Mouse (Mus musculus) stomach, postnatal 0 days (tissue): ENCODE data around the gene Kif5c. TPM values are rescaled to one million over a fixed set of nuclear protein-coding genes. Genes with fewer than 3 reads are reported as not detected.

Source experiments
- ATAC-seq: fragments of 200-750 bp; cut with Nextera tagmentation; 2 replicates; pipeline ENCODE4 v1.8.0; 2017; ENCODE audit not compliant: low FRiP score, low TSS enrichment
- DNase-seq: peaks from one replicate; pipeline ENCODE4 v3.0.0-alpha.2; 2016; ENCODE audit warnings: low spot score
- H3K27ac ChIP-seq: fragments of 300-500 bp; sonication (generic); replicated peaks from 2 replicates; pipeline ENCODE4 v1.5.1; 2014; ENCODE audit warnings: mild to moderate bottlenecking, control low read depth
- H3K27me3 ChIP-seq: fragments of 300-500 bp; sonication (generic); 2 replicates; pipeline ENCODE4 v1.6.1; 2014; ENCODE audit warnings: low read length; ENCODE audit not compliant: control insufficient read depth, insufficient read depth
- H3K36me3 ChIP-seq: fragments of 300-500 bp; sonication (generic); 2 replicates; pipeline ENCODE4 v1.6.1; 2014; ENCODE audit warnings: low read length, mixed read lengths; ENCODE audit not compliant: control insufficient read depth, insufficient read depth
- H3K4me1 ChIP-seq: fragments of 300-500 bp; sonication (generic); replicated peaks from 2 replicates; pipeline ENCODE4 v1.6.1; 2014; ENCODE audit warnings: antibody characterized with exemption; ENCODE audit not compliant: control insufficient read depth, insufficient read depth
- H3K4me2 ChIP-seq: fragments of 300-500 bp; sonication (generic); replicated peaks from 2 replicates; pipeline ENCODE4 v1.6.1; 2014; ENCODE audit warnings: low read depth, mild to moderate bottlenecking, control low read depth, moderate library complexity
- H3K4me3 ChIP-seq: fragments of 300-500 bp; sonication (generic); 2 replicates; pipeline ENCODE4 v1.5.1; 2014; ENCODE audit warnings: low read depth, low read length, control low read depth
- H3K9ac ChIP-seq: fragments of 300-500 bp; sonication (generic); 2 replicates; pipeline ENCODE4 v1.6.1; 2014; ENCODE audit warnings: mild to moderate bottlenecking, low read length, control low read depth, mixed read lengths
- H3K9me3 ChIP-seq: fragments of 300-500 bp; sonication (generic); 2 replicates; pipeline ENCODE4 v1.6.1; 2016; ENCODE audit warnings: low read length; ENCODE audit not compliant: control insufficient read depth
- CTCF ChIP-seq: IDR thresholded peaks from 2 replicates; pipeline ENCODE4 v1.5.1; 2016; ENCODE audit warnings: antibody characterized with exemption, low read depth, mild to moderate bottlenecking, moderate library complexity
- EP300 ChIP-seq: optimal IDR thresholded peaks from 2 replicates; pipeline ENCODE3; 2016; ENCODE audit warnings: antibody characterized with exemption
- WGBS: fragments of 180-500 bp; shearing (Covaris S2); extraction: QIAGEN DNeasy Blood & Tissue Kit; methylation state at CpG from one replicate; pipeline ENCODE4 v1.1.7; 2014; 5-methylcytosine and 5-hydroxymethylcytosine counted together
- polyA plus RNA-seq: library from polyadenylated mRNA; unstranded; fragments of >200 nt; fragmentation: Nextera tagmentation; extraction: Ambion mirVana; gene quantifications from 2 replicates; pipeline ENCODE4 v1.2.1, GENCODE M21; 2015

Gene Kif5c
- polyA plus RNA-seq, 1 experiment from 2014 or later, result 2.8 TPM

DNA sequence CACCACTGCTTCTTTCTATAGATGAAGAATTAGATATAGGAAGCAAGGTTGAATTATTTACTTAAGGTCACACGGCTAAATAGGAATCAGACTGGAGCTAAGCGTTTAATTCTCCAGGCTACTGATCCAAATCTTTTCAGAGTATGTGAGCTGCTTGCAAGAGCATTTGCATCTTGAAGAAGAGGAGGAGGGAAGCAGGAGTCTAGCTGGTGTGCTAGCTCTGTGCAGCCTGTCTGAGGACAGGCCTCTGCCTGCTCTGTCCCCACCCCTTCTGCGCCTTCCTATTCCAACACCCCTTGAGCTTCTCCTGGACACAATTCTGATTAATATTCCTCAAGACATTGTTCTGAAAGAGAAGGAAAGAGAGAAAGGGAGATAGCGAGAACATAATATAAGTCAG, 123.8 kb downstream of the Kif5c start:
- TF ChIP-seq EP300, result no peak
- Histone ChIP-seq H3K4me1 (peaks cover 11% of the 10 kb centered on the region), H3K9me3 (no peaks in the 10 kb centered on the region), H3K4me2 (no peak overlapping the region), H3K27ac (no peak overlapping the region), H3K4me3 (no peak overlapping the region), H3K36me3 (no peaks in the 10 kb centered on the region), H3K9ac (no peak overlapping the region), H3K27me3 (no peaks in the 10 kb centered on the region)
- no peak for DNase-seq
- WGBS, result 53% methylated on average over 4 of the region's 4 CpGs
- no peak for ATAC-seq

DNA sequence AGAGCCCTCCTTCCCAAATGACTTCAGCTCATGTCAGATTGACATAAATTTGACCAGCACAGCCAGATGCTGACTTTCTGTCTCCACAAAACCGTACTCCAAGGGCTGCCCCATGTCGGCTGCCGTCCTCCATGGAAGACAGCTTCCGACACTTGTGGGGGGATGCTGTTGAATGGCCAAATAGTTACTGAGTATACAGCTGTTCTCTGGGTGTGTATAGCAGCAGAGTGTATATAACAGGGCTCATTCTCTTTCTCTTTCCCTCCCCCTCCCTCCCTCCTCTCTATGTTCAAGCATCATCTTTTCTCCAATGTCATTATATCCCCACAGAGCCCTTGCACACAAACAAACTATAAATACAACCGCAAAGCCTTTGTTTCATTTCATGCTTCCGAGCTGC, 124.7 kb downstream of the Kif5c start:
- Histone ChIP-seq H3K27ac (0 out of 2 replicates have a peak overlapping the region, but pooled peaks have one; percentile 18), H3K4me1 (peaks cover 11% of the 10 kb centered on the region), H3K36me3 (no peaks in the 10 kb centered on the region), H3K9ac (no peak overlapping the region), H3K4me2 (peak overlapping the region; percentile 45), H3K9me3 (no peaks in the 10 kb centered on the region), H3K27me3 (no peaks in the 10 kb centered on the region), H3K4me3 (peak overlapping the region; percentile 8; the same call in 1 of the 2 replicates)
- ATAC-seq, result no peak
- TF ChIP-seq CTCF, result no peak
- TF ChIP-seq EP300, result no peak
- WGBS, result 41% methylated on average over 6 of the region's 6 CpGs
- DNase-seq, result no peak

DNA sequence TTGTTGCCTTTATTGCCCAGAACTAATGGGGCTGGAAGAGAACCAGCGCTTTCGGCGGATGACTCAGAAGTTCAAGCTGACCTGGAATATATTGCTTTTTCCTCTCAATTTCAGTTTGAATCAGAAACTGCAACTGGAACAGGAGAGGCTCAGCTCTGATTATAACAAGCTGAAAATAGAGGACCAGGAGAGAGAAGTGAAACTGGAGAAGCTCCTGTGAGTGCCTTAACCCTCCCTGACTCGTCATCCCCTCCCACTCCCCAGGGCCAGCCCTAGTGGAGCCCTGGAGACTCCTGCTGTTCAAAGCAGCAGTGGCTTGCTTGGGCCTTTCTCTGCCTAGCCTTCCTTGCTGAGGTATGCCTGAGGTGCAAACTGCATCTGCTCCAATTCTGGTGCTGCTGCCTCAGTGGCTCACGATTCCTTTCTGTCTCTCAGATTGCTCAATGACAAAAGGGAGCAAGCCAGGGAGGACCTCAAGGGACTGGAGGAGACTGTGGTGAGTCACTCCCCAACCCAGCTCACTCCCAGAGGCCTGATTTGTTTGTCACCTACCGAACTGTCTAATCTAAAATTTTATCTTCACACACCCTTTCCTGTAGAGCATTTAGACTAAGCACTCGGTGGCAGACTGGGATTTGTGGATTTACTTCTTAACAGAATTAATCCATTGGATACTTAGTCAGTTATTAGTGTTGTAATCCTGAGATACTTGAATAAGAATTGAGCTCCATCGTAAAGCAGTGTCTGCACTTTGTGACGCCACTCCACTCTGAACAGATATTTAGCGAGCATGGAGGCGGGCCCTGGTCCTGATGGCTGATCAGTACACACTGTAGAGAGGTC, 125.4 kb downstream of the Kif5c start:
- no peak overlapping the region for H3K9ac ChIP-seq
- no peaks in the 10 kb centered on the region for H3K9me3 ChIP-seq
- 29% methylated on average over 11 of the region's 11 CpGs for WGBS
- 0 out of 2 replicates have a peak overlapping the region, but pooled peaks have one; percentile 41 for H3K27ac ChIP-seq
- TF ChIP-seq CTCF (peak; percentile 19; the same call in 1 of the 2 replicates), EP300 (no peak)
- ATAC-seq (peak; percentile 74), DNase-seq (no peak)
- H3K36me3 ChIP-seq, result no peaks in the 10 kb centered on the region
- H3K27me3 ChIP-seq, result no peaks in the 10 kb centered on the region
- H3K4me2 ChIP-seq, result peak overlapping the region; percentile 45
- H3K4me3 ChIP-seq, result peak overlapping the region; percentile 8; the same call in 1 of the 2 replicates
- peaks cover 11% of the 10 kb centered on the region for H3K4me1 ChIP-seq

DNA sequence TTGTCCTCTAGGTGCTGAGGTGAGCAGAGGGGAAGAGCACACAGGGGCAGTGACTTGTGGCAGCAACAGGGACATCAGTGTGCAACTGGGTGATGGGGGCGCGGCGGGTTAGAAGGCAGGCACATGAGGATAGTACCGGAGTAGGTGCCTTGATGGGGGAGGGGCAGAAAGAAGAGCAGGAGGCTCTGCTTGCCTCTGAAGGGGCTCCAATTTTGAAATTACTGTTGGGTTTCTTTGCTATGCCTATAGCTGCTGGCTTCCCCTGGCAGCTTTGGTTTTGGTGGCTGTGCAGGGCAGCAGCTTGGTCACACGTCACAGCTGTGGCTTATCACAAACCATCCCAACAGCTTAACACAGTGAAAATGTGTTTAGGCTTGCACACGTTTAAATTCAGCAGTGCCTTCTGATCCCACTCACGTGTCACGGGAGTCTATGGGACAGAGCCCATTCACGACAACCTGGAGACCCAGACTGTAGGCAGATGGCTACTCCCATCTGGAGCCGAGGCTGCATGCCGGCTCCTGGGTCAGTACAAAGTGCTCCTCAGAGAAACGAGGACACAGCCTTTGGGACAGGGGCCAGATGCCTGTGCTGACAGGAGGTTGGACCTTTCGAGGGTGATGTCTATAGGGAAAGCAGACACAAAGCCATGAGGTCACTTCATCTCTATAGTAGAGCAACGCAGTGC, 126.1 kb downstream of the Kif5c start:
- DNase-seq, result no peak
- TF ChIP-seq EP300, result no peak
- no peak for TF ChIP-seq CTCF
- no peak for ATAC-seq
- Histone ChIP-seq H3K9ac (no peak overlapping the region), H3K4me1 (peaks cover 11% of the 10 kb centered on the region), H3K27ac (no peak overlapping the region), H3K4me2 (no peak overlapping the region), H3K27me3 (no peaks in the 10 kb centered on the region), H3K9me3 (no peaks in the 10 kb centered on the region), H3K4me3 (no peak overlapping the region), H3K36me3 (no peaks in the 10 kb centered on the region)
- WGBS, result 56% methylated on average over 14 of the region's 14 CpGs

DNA sequence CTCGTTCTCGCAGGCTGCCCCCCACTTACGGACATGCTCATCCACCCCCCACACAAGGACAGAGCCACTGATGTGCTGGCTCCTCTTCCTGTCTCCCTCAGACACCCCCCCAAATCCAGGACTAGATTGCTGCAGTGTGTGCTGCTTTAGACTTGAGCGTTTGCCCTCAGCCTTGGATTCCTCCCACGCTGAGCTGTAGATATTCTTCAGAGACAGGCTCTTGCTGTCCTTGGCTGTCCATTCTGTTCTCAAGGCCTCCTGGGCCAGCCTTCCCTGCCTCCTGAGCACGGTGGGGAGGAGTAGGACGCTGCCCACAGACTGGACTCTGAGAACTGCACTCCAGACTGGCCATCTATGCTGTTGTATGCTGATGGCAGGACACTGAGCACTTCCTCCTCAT, 127.8 kb downstream of the Kif5c start:
- Histone ChIP-seq H3K27me3 (no peaks in the 10 kb centered on the region), H3K36me3 (no peaks in the 10 kb centered on the region), H3K4me2 (no peak overlapping the region), H3K4me3 (no peak overlapping the region), H3K4me1 (peaks cover 11% of the 10 kb centered on the region), H3K9me3 (no peaks in the 10 kb centered on the region), H3K27ac (no peak overlapping the region), H3K9ac (no peak overlapping the region)
- TF ChIP-seq EP300 (no peak), CTCF (no peak)
- 82% methylated on average over 7 of the region's 7 CpGs for WGBS
- DNase-seq (no peak), ATAC-seq (no peak)

DNA sequence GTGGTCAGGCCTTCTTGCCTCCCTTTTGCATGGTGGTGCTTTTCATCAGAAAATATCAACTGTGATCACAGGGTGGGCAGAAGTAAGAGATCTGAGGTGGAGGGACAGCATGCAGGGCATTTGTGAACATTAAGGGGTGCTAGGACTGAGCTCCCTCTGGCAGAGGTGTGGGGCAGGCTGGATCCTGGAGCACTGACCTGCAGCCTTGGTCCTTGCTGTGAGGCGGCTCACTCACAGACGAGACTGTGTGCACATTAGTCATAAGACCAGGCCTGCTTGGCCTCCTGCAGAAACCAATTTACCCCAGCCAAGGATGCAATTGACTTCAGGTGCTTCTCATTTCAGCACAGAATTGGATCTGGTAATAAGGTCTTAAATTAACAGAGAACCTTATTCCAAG, 128.6 kb downstream of the Kif5c start:
- no peak for ATAC-seq
- Histone ChIP-seq H3K27ac (no peak overlapping the region), H3K27me3 (no peaks in the 10 kb centered on the region)

More for the DNA sequence above, 128.6 kb downstream of the Kif5c start:
- WGBS, result 82% methylated on average over 2 of the region's 2 CpGs
- no peak for DNase-seq
- Histone ChIP-seq H3K4me3 (no peak overlapping the region), H3K9me3 (no peaks in the 10 kb centered on the region), H3K36me3 (no peaks in the 10 kb centered on the region), H3K4me2 (no peak overlapping the region), H3K9ac (no peak overlapping the region), H3K4me1 (peaks cover 7% of the 10 kb centered on the region)
- TF ChIP-seq EP300, result no peak
- TF ChIP-seq CTCF, result no peak
